Mouse (Mus musculus) ES-E14 (cell line): ENCODE results near the gene Krcc1. TPM values are rescaled to one million over a fixed set of nuclear protein-coding genes. Genes with fewer than 3 reads are reported as not detected.

Experiments
- DNase-seq: peaks from one replicate; pipeline ENCODE4 v3.0.0-alpha.2; 2013; ENCODE audit warnings: low read depth, low spot score
- H3K27ac ChIP-seq: 2 replicates; pipeline ENCODE4 v1.5.1; 2012; ENCODE audit warnings: low read depth, mild to moderate bottlenecking, low read length, moderate library complexity, mixed read lengths; ENCODE audit not compliant: poor library complexity, insufficient read depth, severe bottlenecking
- H3K36me3 ChIP-seq: 2 replicates; pipeline ENCODE4 v1.6.1; 2012; ENCODE audit warnings: mild to moderate bottlenecking, low read length, moderate library complexity, mixed read lengths; ENCODE audit not compliant: control insufficient read depth, poor library complexity, insufficient read depth, severe bottlenecking
- H3K4me1 ChIP-seq, 2 experiments: fragments of 150-350 bp in 1 of 2; sonication (generic) in 1 of 2; 2 replicates each; pipeline ENCODE4 v1.6.1; 2012; ENCODE audit warnings: low read length in 2 of 2, mild to moderate bottlenecking in 1 of 2, mixed read lengths in 1 of 2; ENCODE audit not compliant: control insufficient read depth in 2 of 2, insufficient read depth in 2 of 2, poor library complexity in 1 of 2
- H3K4me3 ChIP-seq, 2 experiments: fragments of 150-350 bp in 1 of 2; sonication (generic) in 1 of 2; 2 replicates each; pipeline ENCODE4 v1.5.1; 2012; ENCODE audit warnings: low read length in 2 of 2, low read depth in 1 of 2, mild to moderate bottlenecking in 1 of 2, mixed read lengths in 1 of 2; ENCODE audit not compliant: insufficient read depth in 1 of 2, poor library complexity in 1 of 2, severe bottlenecking in 1 of 2
- H3K9ac ChIP-seq: 2 replicates; pipeline ENCODE4 v1.6.1; 2012; ENCODE audit warnings: low read depth, mild to moderate bottlenecking, low read length, mixed read lengths; ENCODE audit not compliant: poor library complexity, insufficient read depth, severe bottlenecking
- H3K9me3 ChIP-seq: fragments of 150-350 bp; sonication (generic); 2 replicates; pipeline ENCODE4 v1.6.1; 2012; ENCODE audit warnings: low read depth, mild to moderate bottlenecking, low read length; ENCODE audit not compliant: control insufficient read depth, insufficient read depth
- CHD2 ChIP-seq: IDR thresholded peaks from 2 replicates; pipeline ENCODE4 v1.6.1; 2014; ENCODE audit warnings: mild to moderate bottlenecking, low read depth, low read length, inconsistent platforms
- HCFC1 ChIP-seq: IDR thresholded peaks from 2 replicates; pipeline ENCODE4 v1.6.1; 2012; ENCODE audit warnings: low read length, inconsistent platforms, borderline replicate concordance; ENCODE audit not compliant: insufficient read depth
- MAFK ChIP-seq: IDR thresholded peaks from 2 replicates; pipeline ENCODE4 v1.6.1; 2014; ENCODE audit warnings: mild to moderate bottlenecking, low read depth, low read length, inconsistent platforms; ENCODE audit not compliant: insufficient read depth
- ZC3H11A ChIP-seq: IDR thresholded peaks from 2 replicates; pipeline ENCODE4 v1.6.1; 2012; ENCODE audit warnings: low read depth, mild to moderate bottlenecking, inconsistent platforms, low read length, borderline replicate concordance
- ZNF384 ChIP-seq: IDR thresholded peaks from 2 replicates; pipeline ENCODE4 v1.6.1; 2012; ENCODE audit warnings: low read depth, low read length, inconsistent platforms
- in situ Hi-C, 2 experiments: fragments of 600-800 bp; cut with MboI; formaldehyde crosslinking; loops; one replicate each; pipeline ENCODE4 v1.15.1; 2025; ENCODE audit warnings: low sequenced_read_pairs in 2 of 2, inconsistent platforms in 1 of 2; ENCODE audit not compliant: unreplicated experiment in 2 of 2
- total RNA-seq: library from RNA; depleted of rRNA; stranded (reverse); fragments of 300-350 nt; gene quantifications from 2 replicates; pipeline ENCODE4 v1.2.3, GENCODE M21; 2012

Krcc1 gene
- total RNA-seq, 1 experiment = 19.2 TPM

DNA sequence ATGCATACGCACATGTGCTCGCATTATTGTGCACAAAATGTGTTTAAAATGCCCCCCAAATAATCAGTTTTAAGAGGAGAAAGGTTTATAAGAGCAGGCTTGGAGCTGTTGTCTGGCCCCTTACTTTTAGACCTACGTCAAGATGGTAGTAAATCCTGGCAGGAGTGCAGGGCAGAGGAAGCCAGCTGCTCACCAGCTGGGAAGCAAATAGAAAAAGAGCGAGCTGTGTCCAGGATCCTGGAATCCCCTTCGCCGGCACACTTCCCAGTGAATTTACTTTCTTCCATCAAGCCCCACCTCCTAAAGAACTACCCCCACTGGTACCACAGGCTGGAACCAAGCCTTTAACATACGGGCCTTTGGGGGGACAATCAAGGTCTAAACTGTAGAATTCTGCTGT, 30.6 kb upstream of the Krcc1 start:
- in situ Hi-C loops = no loop called here
- no peak for DNase-seq

DNA sequence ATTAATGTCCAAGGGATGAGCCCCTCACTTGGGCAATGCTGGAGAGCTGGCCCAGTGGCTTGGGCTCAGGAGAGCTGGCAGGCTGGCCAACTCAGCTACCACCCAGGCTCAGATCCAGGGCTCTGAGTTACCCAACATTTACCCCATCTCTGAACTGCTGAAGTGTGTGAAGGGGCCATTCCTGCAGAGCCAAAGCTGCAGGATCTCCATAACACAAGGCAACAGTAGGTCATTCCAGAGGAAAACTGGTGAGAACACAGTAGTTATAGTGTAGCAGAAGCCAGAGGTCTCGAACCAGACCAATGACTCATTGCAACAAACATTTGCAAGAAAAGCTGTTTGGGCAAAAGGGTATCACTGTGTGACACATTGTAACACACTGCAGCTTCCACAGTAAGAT, 28.7 kb upstream of the Krcc1 start:
- Histone ChIP-seq H3K27ac (no peak overlapping the region), H3K36me3 (no peaks in the 10 kb centered on the region), H3K9me3 (no peaks in the 10 kb centered on the region), H3K4me3 (no peak overlapping the region), H3K4me1 (no peaks in the 10 kb centered on the region; a peak in 1 of 4 replicates), H3K9ac (no peak overlapping the region)
- DNase-seq = no peak
- TF ChIP-seq ZNF384 = no peak
- no peak for TF ChIP-seq MAFK
- no peak for TF ChIP-seq HCFC1
- TF ChIP-seq ZC3H11A = no peak
- TF ChIP-seq CHD2 = no peak
- in situ Hi-C loops = no loop called here

More for the DNA sequence above, 30.6 kb upstream of the Krcc1 start:
- TF ChIP-seq CHD2 (no peak), ZC3H11A (no peak), HCFC1 (no peak), MAFK (no peak), ZNF384 (no peak)
- Histone ChIP-seq H3K4me1 (peaks cover 0 to 2% of the 10 kb centered on the region in 2 experiments; a peak in 1 of 4 replicates), H3K4me3 (no peak overlapping the region; a peak in 1 of 4 replicates), H3K9me3 (no peaks in the 10 kb centered on the region), H3K9ac (no peak overlapping the region; the same call in 1 of the 2 replicates), H3K36me3 (no peaks in the 10 kb centered on the region), H3K27ac (no peak overlapping the region)

DNA sequence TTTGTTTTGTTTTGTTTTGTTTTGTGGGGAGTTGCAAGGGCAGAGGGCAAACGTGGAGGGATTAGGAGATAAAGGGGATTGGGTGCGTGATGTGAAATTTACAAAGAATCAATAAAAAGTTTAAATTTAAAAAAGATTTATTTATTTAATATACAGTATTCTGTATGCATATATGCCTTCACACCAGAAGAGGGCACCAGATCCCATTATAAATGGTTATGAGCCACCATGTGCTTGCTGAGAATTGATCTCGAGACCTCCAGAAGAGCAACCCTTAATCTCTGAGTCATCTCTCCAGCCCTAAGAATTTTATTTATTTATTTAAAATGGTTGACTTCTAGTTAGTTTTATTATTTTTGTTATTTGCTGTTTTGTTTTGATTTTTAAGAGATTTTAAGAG, 28.2 kb upstream of the Krcc1 start:
- TF ChIP-seq MAFK = no peak
- no peak for TF ChIP-seq CHD2
- no peak for TF ChIP-seq HCFC1
- no peak for TF ChIP-seq ZNF384
- 0 out of 2 replicates have a peak, but pooled peaks have one; percentile 53 for TF ChIP-seq ZC3H11A
- Histone ChIP-seq H3K4me3 (no peak overlapping the region), H3K27ac (no peak overlapping the region), H3K9ac (no peak overlapping the region), H3K4me1 (no peaks in the 10 kb centered on the region; a peak in 1 of 4 replicates), H3K9me3 (no peaks in the 10 kb centered on the region), H3K36me3 (no peaks in the 10 kb centered on the region)
- in situ Hi-C loops = no loop called here
- no peak for DNase-seq

DNA sequence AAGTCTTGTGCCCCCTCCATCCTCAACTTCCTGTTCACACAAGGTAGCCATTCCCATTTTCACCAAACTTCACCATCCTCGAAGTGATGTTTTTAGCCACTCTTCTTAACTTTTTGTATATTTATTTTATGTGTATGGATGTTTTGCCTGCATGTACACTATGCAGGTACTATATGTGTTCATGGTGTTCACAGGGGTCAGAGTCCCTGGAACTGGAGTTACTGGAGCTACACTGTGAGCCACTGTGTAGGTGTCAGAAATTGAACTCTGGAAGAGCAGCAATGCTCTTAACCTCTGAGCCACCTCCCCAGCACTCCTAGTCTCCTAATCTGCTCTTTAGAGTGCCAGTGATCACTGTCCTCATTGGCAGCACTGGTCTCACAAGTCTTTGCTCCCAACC, 23.1 kb upstream of the Krcc1 start:
- TF ChIP-seq ZNF384 (no peak), MAFK (no peak), CHD2 (no peak), HCFC1 (no peak), ZC3H11A (no peak)
- Histone ChIP-seq H3K9ac (no peak overlapping the region), H3K36me3 (no peaks in the 10 kb centered on the region), H3K27ac (no peak overlapping the region), H3K4me1 (no peaks in the 10 kb centered on the region), H3K4me3 (no peak overlapping the region), H3K9me3 (no peaks in the 10 kb centered on the region)
- DNase-seq = no peak
- in situ Hi-C loops = no loop called here

DNA sequence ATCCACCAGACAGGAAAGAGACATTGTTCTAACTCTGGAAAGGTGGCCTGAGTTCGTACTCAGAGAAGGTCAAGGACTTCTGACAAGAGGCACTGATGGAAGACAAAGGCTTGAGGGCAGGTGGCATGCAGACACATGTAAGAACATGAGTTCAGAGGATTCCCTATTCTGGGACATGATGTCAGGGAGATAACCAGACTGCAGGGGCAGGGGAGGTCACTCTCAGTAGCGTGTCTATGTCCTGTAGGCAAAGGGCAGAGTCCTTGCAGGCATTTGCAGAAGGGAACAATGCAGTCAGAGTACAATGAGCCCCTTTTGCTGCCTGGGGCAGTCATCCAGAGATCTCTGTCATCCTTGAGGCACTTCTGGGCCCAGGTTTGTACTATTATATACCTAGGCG, 21.9 kb upstream of the Krcc1 start:
- no peaks in the 10 kb centered on the region for H3K36me3 ChIP-seq
- no peaks in the 10 kb centered on the region for H3K9me3 ChIP-seq
- H3K4me3 ChIP-seq = no peak overlapping the region
- TF ChIP-seq CHD2 = no peak
- no peak for TF ChIP-seq HCFC1
- TF ChIP-seq ZC3H11A = no peak
- no peak for TF ChIP-seq MAFK
- no peak for TF ChIP-seq ZNF384
- 0 out of 4 replicates have a peak, but pooled peaks cover 0 to 2% of the 10 kb centered on the region in 2 experiments for H3K4me1 ChIP-seq
- in situ Hi-C loops = no loop called here
- no peak overlapping the region for H3K9ac ChIP-seq
- no peak for DNase-seq
- no peak overlapping the region for H3K27ac ChIP-seq
